Mouse (Mus musculus) mature B cell (primary cell): ENCODE data around the gene Apoa4.

ENCODE experiments used
- in situ Hi-C: fragments of 300-500 bp; cut with MboI; formaldehyde crosslinking; loops from 2 replicates; pipeline ENCODE4 v1.14.3; 2019

The Apoa4 gene

GRCm38 (mm10) chr9:46227064-46227614 lies 13.4 kb upstream of the Apoa4 start:
- in situ Hi-C loops, result no loop called here

GRCm38 (mm10) chr9:46228491-46228890 lies 12.0 kb upstream of the Apoa4 start, which contains the start of gene Apoa1:
Gene Apoa1, plus strand, starts transcription at chr9:46228580.
- in situ Hi-C loops, result no loop called here

DNA sequence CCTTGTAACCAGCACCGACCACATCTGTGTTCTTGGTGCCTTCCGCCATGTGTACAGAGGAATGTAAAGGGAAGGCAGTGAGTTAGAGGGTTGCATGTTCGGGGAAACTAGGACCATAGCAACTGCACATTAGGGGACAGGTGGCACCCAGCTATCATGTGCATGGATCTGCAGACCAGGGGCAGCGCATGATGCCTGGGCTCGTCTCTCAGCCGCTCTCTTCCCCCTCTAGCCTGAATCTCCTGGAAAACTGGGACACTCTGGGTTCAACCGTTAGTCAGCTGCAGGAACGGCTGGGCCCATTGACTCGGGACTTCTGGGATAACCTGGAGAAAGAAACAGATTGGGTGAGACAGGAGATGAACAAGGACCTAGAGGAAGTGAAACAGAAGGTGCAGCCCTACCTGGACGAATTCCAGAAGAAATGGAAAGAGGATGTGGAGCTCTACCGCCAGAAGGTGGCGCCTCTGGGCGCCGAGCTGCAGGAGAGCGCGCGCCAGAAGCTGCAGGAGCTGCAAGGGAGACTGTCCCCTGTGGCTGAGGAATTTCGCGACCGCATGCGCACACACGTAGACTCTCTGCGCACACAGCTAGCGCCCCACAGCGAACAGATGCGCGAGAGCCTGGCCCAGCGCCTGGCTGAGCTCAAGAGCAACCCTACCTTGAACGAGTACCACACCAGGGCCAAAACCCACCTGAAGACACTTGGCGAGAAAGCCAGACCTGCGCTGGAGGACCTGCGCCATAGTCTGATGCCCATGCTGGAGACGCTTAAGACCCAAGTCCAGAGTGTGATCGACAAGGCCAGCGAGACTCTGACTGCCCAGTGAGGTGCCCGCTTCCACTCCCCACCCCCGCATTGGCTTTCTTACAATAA lies 10.7 kb upstream of the Apoa4 start:
- in situ Hi-C loops, result no loop called here

- in situ Hi-C loops, result no loop called here
Observed at GRCm38 (mm10) chr9:46230450-46230975, 10.0 kb upstream of the Apoa4 start.

GRCm38 (mm10) chr9:46235196-46235595 lies 5.3 kb upstream of the Apoa4 start:
- in situ Hi-C loops, result no loop called here

GRCm38 (mm10) chr9:46235596-46235648 lies 5.1 kb upstream of the Apoa4 start, which contains the start of gene Apoc3:
Gene Apoc3, minus strand, starts transcription at chr9:46235636.
- in situ Hi-C loops, result no loop called here

- in situ Hi-C loops, result no loop called here
Observed at GRCm38 (mm10) chr9:46235649-46236048, 4.8 kb upstream of the Apoa4 start.

DNA sequence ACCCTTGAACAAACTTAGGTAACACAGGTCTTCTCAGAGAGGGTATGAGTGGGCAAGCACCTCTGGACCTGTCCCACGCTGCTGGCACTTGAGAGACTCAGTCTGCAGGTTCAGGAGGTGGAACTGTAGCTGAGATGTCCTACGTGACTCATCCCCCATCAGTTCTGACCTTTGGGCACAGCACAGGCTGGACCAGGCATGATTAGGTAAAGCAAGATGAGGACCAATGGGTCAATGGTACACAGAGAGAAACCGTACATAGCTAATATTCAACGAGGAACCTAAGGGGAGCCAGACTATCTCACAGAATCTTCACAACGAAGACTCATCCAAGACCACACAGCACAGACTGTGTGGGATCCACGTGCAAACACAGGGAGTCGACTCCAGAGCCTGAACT lies 1.6 kb upstream of the Apoa4 start:
- in situ Hi-C loops, result no loop called here

- in situ Hi-C loops, result no loop called here
Observed at GRCm38 (mm10) chr9:46241818-46242217, 1.3 kb downstream of the Apoa4 start.

GRCm38 (mm10) chr9:46243122-46243521 lies 2.6 kb downstream of the Apoa4 start:
- in situ Hi-C loops, result no loop called here

DNA sequence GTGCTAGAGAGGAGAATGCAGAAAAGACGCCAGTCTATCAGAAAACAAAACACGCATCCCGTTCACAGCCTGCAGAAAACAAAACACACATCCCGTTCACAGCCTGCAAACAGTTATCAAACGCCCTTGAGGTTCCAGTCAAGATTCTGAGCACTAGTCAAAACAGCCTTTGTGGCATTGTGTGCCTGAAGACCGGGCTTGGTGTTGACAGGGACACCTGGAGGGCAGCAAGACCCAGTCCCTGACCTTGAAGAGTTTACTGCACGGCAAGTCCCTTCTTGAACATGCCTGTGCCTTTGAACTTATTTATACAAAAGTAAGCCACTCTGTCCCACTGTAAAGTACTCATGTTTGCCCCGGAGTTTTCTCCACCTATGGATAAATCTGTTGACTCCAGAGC lies 3.1 kb downstream of the Apoa4 start:
- in situ Hi-C loops, result no loop called here

DNA sequence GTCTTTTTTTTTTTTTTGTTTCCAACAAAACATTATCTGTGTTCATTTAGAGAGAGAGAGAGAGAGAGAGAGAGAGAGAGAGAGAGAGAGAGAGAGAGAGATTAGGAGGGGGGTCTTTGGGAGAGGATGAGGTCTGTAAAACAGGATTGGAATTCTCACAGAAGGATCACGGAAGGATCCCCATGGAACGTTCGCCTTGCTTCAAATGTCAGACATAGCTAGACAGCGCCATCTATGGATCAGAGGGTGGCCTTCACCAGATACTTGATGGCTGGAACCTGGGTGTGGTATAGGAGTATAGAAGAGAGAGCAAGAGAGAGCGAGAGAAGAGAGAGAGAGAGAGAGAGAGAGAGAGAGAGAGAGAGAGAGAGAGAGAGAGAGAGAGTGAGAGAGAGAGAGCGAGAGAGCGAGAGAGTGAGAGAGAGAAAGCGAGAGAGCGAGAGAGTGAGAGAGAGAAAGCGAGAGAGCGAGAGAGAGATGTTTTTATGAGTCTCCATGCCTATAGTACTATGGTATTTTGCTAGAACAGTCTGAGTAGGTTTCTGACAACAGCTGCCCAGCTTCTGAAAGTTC lies 6.3 kb downstream of the Apoa4 start:
- in situ Hi-C loops, result no loop called here

DNA sequence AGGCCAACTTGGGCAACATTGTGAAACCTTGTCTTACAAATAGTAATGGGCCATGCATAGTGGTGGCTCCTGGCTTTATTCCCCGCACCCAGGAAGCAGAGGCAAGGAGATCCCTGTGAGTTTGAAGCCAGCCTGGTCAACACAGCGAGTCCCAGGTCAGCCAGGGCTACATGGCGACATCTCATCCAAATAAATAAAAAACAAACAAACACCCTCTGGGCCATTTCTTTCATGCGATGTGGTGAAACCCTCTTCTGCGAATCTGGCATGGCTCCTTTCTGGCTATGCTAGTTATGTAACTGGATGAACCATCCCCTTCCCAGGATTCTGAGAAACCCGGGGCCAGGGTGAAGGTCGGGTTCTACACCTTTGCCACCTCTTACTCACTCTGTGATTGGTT lies 15.7 kb downstream of the Apoa4 start:
- in situ Hi-C loops, result no loop called here

DNA sequence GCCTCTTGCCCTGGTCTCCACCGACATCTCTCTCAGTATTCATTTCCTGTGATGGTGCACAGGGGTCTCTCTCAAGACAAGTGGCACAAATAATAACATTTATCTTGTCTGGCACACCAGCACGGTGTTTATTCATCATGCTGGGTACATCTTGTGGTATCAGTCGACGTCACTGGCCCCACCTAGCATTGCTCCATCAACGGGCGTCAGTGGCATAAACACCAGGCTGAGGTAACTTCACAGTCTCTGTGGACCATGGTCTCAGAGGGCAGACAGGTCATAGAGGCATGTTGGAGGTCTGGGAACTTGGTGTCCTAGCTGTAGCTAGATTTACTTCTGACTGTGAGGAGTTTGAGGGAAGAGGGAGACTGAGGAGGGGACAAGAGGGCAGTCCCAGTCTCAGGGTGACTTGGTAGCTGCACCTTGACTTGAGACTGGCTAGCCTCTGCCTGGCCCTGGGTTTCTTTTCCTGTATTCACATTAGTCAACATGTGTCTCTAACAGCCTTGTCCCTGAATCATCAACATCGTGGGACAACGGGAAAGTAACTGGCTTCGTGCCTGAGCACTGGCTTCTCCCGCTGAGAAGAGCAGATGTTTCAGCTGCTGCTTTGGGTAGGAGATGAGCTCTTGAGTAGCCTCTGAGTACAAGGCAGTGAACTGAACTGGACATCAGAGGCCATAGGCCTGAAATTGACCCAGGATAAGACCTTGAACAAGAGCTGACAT lies 16.3 kb downstream of the Apoa4 start:
- in situ Hi-C loops, result no loop called here

DNA sequence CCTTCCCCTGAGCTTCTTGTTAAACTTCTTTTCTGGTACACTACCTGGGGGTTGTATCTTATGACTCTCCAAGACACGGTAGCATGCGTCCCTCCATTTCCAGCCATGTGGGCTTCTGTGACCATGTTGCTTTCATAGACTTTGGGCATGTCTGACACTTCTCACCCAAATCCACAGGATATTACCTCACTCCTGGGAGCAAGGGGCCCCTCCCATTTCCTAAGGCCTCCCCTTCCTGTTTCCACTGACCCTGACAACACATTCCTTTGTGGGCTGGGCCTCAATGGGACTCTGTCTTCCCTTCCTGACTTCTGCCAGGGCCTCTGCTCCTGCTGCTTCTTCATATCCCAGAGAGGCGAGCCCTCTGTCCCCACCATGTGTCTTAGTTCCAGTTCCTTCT lies 17.1 kb downstream of the Apoa4 start:
- in situ Hi-C loops, result no loop called here

- in situ Hi-C loops, result no loop called here
Observed at GRCm38 (mm10) chr9:46259111-46259510, 18.6 kb downstream of the Apoa4 start.

DNA sequence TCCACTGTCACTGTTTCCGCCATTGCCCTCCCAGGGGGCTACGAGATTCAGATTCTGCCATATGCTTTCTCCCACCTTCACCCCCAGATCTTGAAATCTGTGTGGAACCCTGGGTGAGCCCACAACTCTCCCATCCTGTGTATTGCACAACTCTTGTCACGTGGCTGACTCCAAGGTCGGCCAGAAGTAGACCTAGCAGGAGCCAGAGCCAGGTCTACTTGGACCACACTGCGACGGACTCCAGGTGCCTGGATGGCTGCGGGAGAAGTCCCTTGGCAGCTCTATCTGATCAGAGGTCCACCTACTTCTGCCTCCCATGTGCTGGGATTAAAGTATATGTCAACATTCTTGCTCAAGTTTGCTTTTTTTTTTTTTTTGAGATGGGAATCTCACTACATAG lies 20.6 kb downstream of the Apoa4 start:
- in situ Hi-C loops, result no loop called here

DNA sequence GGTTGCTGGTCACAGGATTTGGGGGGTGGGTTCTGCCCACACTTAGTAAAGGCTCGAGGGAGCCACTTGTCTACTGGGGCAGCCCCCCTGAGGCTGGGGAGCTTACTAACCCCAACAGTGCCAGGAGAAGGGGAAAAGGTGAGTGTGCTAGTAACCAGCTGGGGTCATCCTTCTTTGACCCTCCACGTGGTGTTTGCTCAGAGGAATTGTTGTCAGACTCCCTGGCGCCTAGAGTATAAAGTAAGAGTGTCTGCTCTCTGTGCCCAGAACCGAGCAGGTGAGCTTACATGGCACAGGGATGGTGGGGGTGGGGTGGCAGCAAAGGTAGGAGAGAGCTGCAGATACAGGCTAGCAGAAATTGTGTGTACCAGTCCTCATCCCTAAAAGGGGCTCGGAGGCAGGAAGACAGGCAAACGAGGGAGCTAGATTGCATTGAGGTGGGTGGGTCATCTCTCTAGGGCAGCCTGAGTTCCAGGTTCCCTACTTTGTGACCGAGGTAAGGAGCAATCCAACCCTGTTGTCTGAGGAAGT lies 27.9 kb downstream of the Apoa4 start, which contains the start of gene Apoa5:
Apoa5 (plus strand) TSS at position 291 of the 531 bp plus-strand sequence.
- in situ Hi-C loops, result no loop called here

GRCm38 (mm10) chr9:46269125-46269524 lies 28.6 kb downstream of the Apoa4 start:
- in situ Hi-C loops, result no loop called here

DNA sequence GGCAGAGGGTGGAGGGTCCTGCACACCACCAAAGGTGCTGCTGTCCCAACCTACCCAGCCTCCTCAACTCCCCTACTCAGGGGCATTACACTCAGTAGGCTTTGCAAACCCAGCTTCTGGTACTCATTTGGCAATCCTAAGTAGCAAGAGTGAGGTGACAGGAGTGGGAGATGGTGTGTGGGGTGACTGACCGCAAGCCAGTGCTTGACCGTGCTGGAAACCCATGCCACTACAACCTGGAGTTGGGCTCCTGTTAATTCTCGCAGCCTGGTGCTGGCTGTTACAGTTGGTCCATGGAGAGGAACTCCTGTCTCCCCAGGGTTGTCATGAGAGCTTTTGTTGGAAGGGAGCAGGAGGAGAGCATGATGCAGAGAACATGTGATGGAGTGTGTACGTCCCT lies 30.3 kb downstream of the Apoa4 start:
- in situ Hi-C loops, result no loop called here

DNA sequence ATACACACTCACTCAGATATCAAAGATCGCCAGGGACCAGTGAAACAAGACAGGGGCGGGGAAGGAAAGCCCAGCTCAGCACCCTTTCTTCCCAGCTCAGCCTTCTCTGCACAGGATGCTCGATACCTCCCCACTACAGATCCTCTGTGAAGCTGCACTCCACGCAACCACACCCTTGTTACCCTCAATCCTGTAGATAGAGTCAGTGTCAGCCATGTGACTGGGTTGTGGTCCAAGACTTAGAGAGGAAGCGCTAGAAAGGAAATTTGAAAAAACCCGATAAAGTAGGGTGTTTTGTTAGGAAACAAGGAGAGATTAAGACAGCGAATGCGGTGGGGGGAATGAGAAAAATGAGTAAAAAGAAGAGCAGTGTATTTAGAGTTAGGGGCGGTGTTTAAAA lies 31.6 kb downstream of the Apoa4 start:
- in situ Hi-C loops, result no loop called here

DNA sequence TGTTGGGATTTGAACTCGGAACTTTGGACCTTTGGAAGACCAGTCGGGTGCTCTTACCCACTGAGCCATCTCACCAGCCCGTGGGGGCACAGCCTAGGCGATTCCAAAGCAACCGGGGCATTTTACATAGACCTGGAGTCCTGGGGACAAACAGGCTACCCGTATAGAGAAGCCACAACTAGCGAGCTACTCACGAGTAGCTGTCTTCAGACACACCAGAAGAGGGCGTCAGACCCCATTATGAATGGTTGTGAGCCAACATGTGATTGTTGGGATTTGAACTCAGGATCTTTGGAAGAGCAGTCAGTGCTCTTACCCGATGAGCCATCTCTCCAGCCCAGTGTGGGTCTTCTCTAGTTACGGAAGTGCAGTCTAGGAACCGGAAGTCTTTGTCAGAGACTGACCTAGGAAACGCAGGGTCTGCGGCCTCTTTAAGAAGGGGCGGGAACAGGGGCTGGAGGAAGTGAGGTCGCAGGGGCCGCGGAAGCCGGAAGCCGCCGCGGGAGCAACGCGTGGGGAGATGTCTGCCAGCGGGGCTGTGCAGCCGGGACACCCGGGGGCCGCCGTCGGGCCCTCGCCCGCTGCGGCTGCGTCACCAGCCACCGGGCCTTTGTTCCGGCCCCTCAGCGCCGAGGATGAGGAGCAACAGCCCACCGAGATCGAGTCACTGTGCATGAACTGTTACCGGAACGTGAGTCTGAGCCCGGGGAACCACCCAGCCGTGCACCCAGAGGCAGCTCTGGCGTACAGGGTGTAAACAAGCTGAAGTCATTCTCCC lies 32.4 kb downstream of the Apoa4 start, which contains the start of gene Zpr1:
Zpr1 (plus strand) TSS at position 388 of the 778 bp plus-strand sequence.
- in situ Hi-C loops, result no loop called here
